Mouse (Mus musculus) testis, postnatal 10 days (tissue): ENCODE measurements around the gene Ercc5.

Experiments used
- DNase-seq: peaks from one replicate; pipeline ENCODE4 v3.0.0; 2021; ENCODE audit warnings: low spot score

The Ercc5 gene

GRCm38 (mm10) chr1:44147563-44148381 is at the start of gene Ercc5:
TSS of gene Ercc5 (plus strand) at chr1:44147744.
- DNase-seq: peak; percentile 78

- DNase-seq: peak; percentile 54
These were observed 45.9 kb upstream of the Ercc5 start for GRCm38 (mm10) chr1:44101448-44102225.

GRCm38 (mm10) chr1:44102259-44102717 is 45.3 kb upstream of the Ercc5 start, which contains the start of gene Tex30:
TSS of gene Tex30 (minus strand) at chr1:44102441.
- DNase-seq: peak; percentile 95

- no peak for DNase-seq
These were observed 44.6 kb upstream of the Ercc5 start for GRCm38 (mm10) chr1:44102939-44103338.

- DNase-seq: no peak
These were observed 30.0 kb upstream of the Ercc5 start for GRCm38 (mm10) chr1:44117571-44117970.

- peak; percentile 81 for DNase-seq
These were observed 29.1 kb upstream of the Ercc5 start, which contains the start of the genes Kdelc1 and Bivm for GRCm38 (mm10) chr1:44118239-44119054. TSS of gene Kdelc1 (minus strand) at chr1:44118808. TSS of gene Bivm (plus strand) at chr1:44118957.

- DNase-seq: peak; percentile 89
These were observed 28.1 kb upstream of the Ercc5 start for GRCm38 (mm10) chr1:44119201-44120073.

GRCm38 (mm10) chr1:44120074-44120406 is 27.5 kb upstream of the Ercc5 start:
- DNase-seq: no peak

- DNase-seq: no peak
These were observed 25.3 kb upstream of the Ercc5 start for GRCm38 (mm10) chr1:44122256-44122655.

GRCm38 (mm10) chr1:44125590-44125989 is 22.0 kb upstream of the Ercc5 start:
- DNase-seq: no peak

GRCm38 (mm10) chr1:44129929-44130581 is 17.5 kb upstream of the Ercc5 start:
- DNase-seq: no peak

GRCm38 (mm10) chr1:44140232-44140631 is 7.3 kb upstream of the Ercc5 start:
- DNase-seq: no peak

- no peak for DNase-seq
These were observed 4.8 kb upstream of the Ercc5 start for GRCm38 (mm10) chr1:44142747-44143146.

- no peak for DNase-seq
These were observed 1.2 kb downstream of the Ercc5 start for GRCm38 (mm10) chr1:44148706-44149105.

- DNase-seq: no peak
These were observed 7.7 kb downstream of the Ercc5 start for GRCm38 (mm10) chr1:44155287-44155686.

- DNase-seq: no peak
These were observed 10.8 kb downstream of the Ercc5 start for GRCm38 (mm10) chr1:44158317-44158716.

GRCm38 (mm10) chr1:44161818-44162217 is 14.3 kb downstream of the Ercc5 start:
- no peak for DNase-seq

GRCm38 (mm10) chr1:44162389-44162788 is 14.8 kb downstream of the Ercc5 start:
- no peak for DNase-seq

GRCm38 (mm10) chr1:44167859-44168383 is 20.4 kb downstream of the Ercc5 start:
- DNase-seq: no peak

GRCm38 (mm10) chr1:44172656-44173055 is 25.1 kb downstream of the Ercc5 start:
- no peak for DNase-seq
